Mouse (Mus musculus) limb, embryonic 15.5 days (tissue): ENCODE data around the gene Oxsm. TPM values are rescaled to one million over a fixed set of nuclear protein-coding genes. Genes with fewer than 3 reads are reported as not detected.

ENCODE experiments used
- polyA plus RNA-seq: library from polyadenylated mRNA; unstranded; fragments of >200 nt; fragmentation: Nextera tagmentation; extraction: Ambion mirVana; gene quantifications from 2 replicates; pipeline ENCODE4 v1.2.1, GENCODE M21; 2015

The Oxsm gene
- polyA plus RNA-seq, 1 experiment from 2014 or later = 2.3 TPM

Other genes starting within 250 kb of the Oxsm start
- gene Ngly1, start 528 bp downstream of the Oxsm start, polyA plus RNA-seq = 44.3 and 45.3 TPM in 2 replicates
- gene Top2b, start 115.4 kb upstream of the Oxsm start, polyA plus RNA-seq = 41.4 and 50.9 TPM in 2 replicates